16 mouse cellular contexts compared by ENCODE assay signal in the genomic region with DNA sequence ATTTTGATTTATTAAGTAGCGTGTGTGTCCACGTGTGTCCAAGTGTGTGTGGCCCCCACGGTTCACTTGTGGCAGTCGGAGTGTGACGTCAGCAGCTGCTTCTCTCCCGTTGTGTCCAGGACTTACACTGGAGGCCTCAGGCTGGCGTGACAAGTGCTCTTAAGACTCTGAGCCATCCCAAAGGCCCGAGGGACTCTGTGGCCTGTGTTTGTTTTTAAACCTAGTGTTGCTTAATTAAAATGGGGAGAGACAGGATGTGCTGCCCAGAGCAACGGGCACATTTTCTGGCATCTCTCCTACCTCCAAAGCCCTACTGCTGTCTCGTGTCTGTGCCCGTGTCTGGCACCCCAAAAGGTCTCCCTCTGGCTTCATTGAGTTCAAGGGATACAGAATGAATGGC. TPM values are rescaled to one million over a fixed set of nuclear protein-coding genes. Genes with fewer than 3 reads are reported as not detected.
DNase-seq lines count a peak whose midpoint lies in the region; ATAC-seq and TF ChIP-seq lines count a peak whose summit lies in the region.
"Had no signal": no experiment of that assay in that cellular context is flagged by ENCODE, and none has a peak within 500 bp of the region (broad histone marks: within the 10 kb centered on the region; RNA-seq: fewer than 3 reads in every experiment).

No protein-coding gene starts in this region.

- peak; percentile 47 for DNase-seq in gastrocnemius, adult 18-20 months (ENCODE audit: low spot score)
- no peak for DNase-seq in gastrocnemius, postnatal 36 days
- DNase-seq in liver, postnatal 0 days = no peak
- DNase-seq in liver = no peak
- DNase-seq in adipocyte (ENCODE audit: low spot score) = peak; percentile 61
- DNase-seq: cerebellum, postnatal 10 days; left cerebral cortex, postnatal 4 days; lung, postnatal 4 days had no signal

- ATAC-seq in liver, postnatal 0 days = peak; percentile 29
- no peak for ATAC-seq in intestine, embryonic 15.5 days
- ATAC-seq in hindbrain, embryonic 12.5 days (ENCODE audit: low FRiP score) = no peak
- ATAC-seq: forebrain, embryonic 16.5 days had no signal

- no peak for TF ChIP-seq CTCF in liver, postnatal 0 days (IDR thresholded peaks at IDR 0.05; ENCODE audit: low read depth)

- 75% methylated on average over 11 of the region's 11 CpGs for WGBS in liver, postnatal 0 days (ENCODE audit: insufficient replicate concordance)
- whole genome bisulfite sequencing in intestine, embryonic 15.5 days = 88% methylated on average over 11 of the region's 11 CpGs
- 87% methylated on average over 11 of the region's 11 CpGs for WGBS in hindbrain, embryonic 12.5 days

- H3K27ac ChIP-seq in liver, postnatal 0 days (ENCODE audit: low read depth) = peak overlapping the region; percentile 82
- 0 out of 2 replicates have a peak overlapping the region, but pooled peaks have one; percentile 15 for H3K27ac ChIP-seq in intestine, embryonic 15.5 days
- no peak overlapping the region for H3K27ac ChIP-seq in hindbrain, embryonic 12.5 days
- H3K27ac ChIP-seq: embryonic facial prominence, embryonic 10.5 days; hindbrain, embryonic 10.5 days; liver, embryonic 15.5 days; midbrain, embryonic 12.5 days had no signal

- no peak for TF ChIP-seq EP300 in liver, postnatal 0 days (IDR thresholded peaks at IDR 0.05; ENCODE audit: low read depth)

- no peaks in the 10 kb centered on the region for H3K9me3 ChIP-seq in liver, postnatal 0 days (ENCODE audit: low read length)
- H3K9me3 ChIP-seq in intestine, embryonic 15.5 days = no peaks in the 10 kb centered on the region
- H3K9me3 ChIP-seq in hindbrain, embryonic 12.5 days (replicated peaks) = no peaks in the 10 kb centered on the region
- H3K9me3 ChIP-seq: embryonic facial prominence, embryonic 10.5 days; hindbrain, embryonic 10.5 days; liver, embryonic 15.5 days had no signal

- peaks cover 14% of the 10 kb centered on the region for H3K4me1 ChIP-seq in liver, postnatal 0 days (ENCODE audit: insufficient read depth)
- 0 out of 2 replicates have a peak, but pooled peaks cover 5% of the 10 kb centered on the region for H3K4me1 ChIP-seq in intestine, embryonic 15.5 days (replicated peaks)
- no peaks in the 10 kb centered on the region for H3K4me1 ChIP-seq in hindbrain, embryonic 12.5 days
- H3K4me1 ChIP-seq: midbrain, embryonic 12.5 days had no signal

- H3K36me3 ChIP-seq in liver, postnatal 0 days (replicated peaks; ENCODE audit: insufficient read depth, low read length) = peaks cover 33% of the 10 kb centered on the region
- peaks cover 22% of the 10 kb centered on the region for H3K36me3 ChIP-seq in intestine, embryonic 15.5 days
- no peaks in the 10 kb centered on the region for H3K36me3 ChIP-seq in hindbrain, embryonic 12.5 days
- H3K36me3 ChIP-seq: midbrain, embryonic 12.5 days had no signal

- H3K4me2 ChIP-seq in liver, postnatal 0 days (ENCODE audit: low read depth, low read length) = no peak overlapping the region
- no peak overlapping the region for H3K4me2 ChIP-seq in intestine, embryonic 15.5 days (replicated peaks)
- H3K4me2 ChIP-seq in hindbrain, embryonic 12.5 days (replicated peaks) = no peak overlapping the region
- H3K4me2 ChIP-seq: liver, embryonic 15.5 days; midbrain, embryonic 12.5 days had no signal

- intact Hi-C loops in gastrocnemius, postnatal 36 days (cut with DNase I) = no loop called here

- no peak overlapping the region for H3K4me3 ChIP-seq in liver, postnatal 0 days (ENCODE audit: low read depth, low read length)
- no peak overlapping the region for H3K4me3 ChIP-seq in intestine, embryonic 15.5 days (replicated peaks)
- no peak overlapping the region for H3K4me3 ChIP-seq in hindbrain, embryonic 12.5 days
- H3K4me3 ChIP-seq: embryonic facial prominence, embryonic 10.5 days; erythroblast, embryonic 14.5 days; hindbrain, embryonic 10.5 days; liver, embryonic 15.5 days; midbrain, embryonic 12.5 days had no signal

- H3K27me3 ChIP-seq in liver, postnatal 0 days (ENCODE audit: insufficient read depth, low read length) = no peaks in the 10 kb centered on the region
- no peaks in the 10 kb centered on the region for H3K27me3 ChIP-seq in intestine, embryonic 15.5 days (replicated peaks)
- peaks cover 2% of the 10 kb centered on the region; the same call in 1 of the 2 replicates for H3K27me3 ChIP-seq in hindbrain, embryonic 12.5 days
- H3K27me3 ChIP-seq: liver, embryonic 15.5 days; midbrain, embryonic 12.5 days had no signal

- no peak overlapping the region for H3K9ac ChIP-seq in liver, postnatal 0 days (replicated peaks)
- no peak overlapping the region for H3K9ac ChIP-seq in intestine, embryonic 15.5 days
- H3K9ac ChIP-seq in hindbrain, embryonic 12.5 days = no peak overlapping the region
- H3K9ac ChIP-seq: liver, embryonic 15.5 days; midbrain, embryonic 12.5 days had no signal

RNA-seq across cellular contexts. Expression of a gene that starts 18.5 kb away (rescaled TPM):
- under 1 TPM; 0.59 to 0.78 TPM for total RNA-seq in gastrocnemius, adult 18-20 months (2021)
- total RNA-seq in gastrocnemius, postnatal 36 days (2021) = 1 to 10 TPM; 1.5 to 1.7 TPM
- 0.18 and 0.25 TPM in 2 replicates for polyA plus RNA-seq in liver, postnatal 0 days (2015; fragmentation: Nextera tagmentation; extraction: Ambion mirVana)
- 9.3 and 11.0 TPM in 2 replicates for polyA plus RNA-seq in intestine, embryonic 15.5 days (2015; fragmentation: Nextera tagmentation; extraction: Ambion mirVana)
- 31.5 and 39.5 TPM in 2 replicates for polyA plus RNA-seq in hindbrain, embryonic 12.5 days (2016; fragmentation: Nextera tagmentation; extraction: Ambion mirVana)
- polyA plus RNA-seq: erythroblast, embryonic 14.5 days had no signal

RNA-seq across cellular contexts. Expression of a gene that starts 20.2 kb away (rescaled TPM):
- total RNA-seq in gastrocnemius, adult 18-20 months (2021) = 10 to 100 TPM; 62.6 to 77.3 TPM
- total RNA-seq in gastrocnemius, postnatal 36 days (2021) = 10 to 100 TPM; 36.5 to 50.3 TPM
- 194 and 208 TPM in 2 replicates for polyA plus RNA-seq in liver, postnatal 0 days (2015; fragmentation: Nextera tagmentation; extraction: Ambion mirVana)
- polyA plus RNA-seq in intestine, embryonic 15.5 days (2015; fragmentation: Nextera tagmentation; extraction: Ambion mirVana) = 120 and 126 TPM in 2 replicates
- polyA plus RNA-seq in hindbrain, embryonic 12.5 days (2016; fragmentation: Nextera tagmentation; extraction: Ambion mirVana) = 17.6 and 18.8 TPM in 2 replicates

RNA-seq across cellular contexts. Expression of a gene that starts 20.5 kb away (rescaled TPM):
- not detected for total RNA-seq in gastrocnemius, adult 18-20 months (2021)
- not detected for total RNA-seq in gastrocnemius, postnatal 36 days (2021)
- polyA plus RNA-seq in liver, postnatal 0 days (2015; fragmentation: Nextera tagmentation; extraction: Ambion mirVana) = not detected in 2 replicates
- polyA plus RNA-seq in intestine, embryonic 15.5 days (2015; fragmentation: Nextera tagmentation; extraction: Ambion mirVana) = 16.1 and 40.7 TPM in 2 replicates
- polyA plus RNA-seq in hindbrain, embryonic 12.5 days (2016; fragmentation: Nextera tagmentation; extraction: Ambion mirVana) = 0.33 and 0.37 TPM in 2 replicates
- polyA plus RNA-seq: embryonic facial prominence, embryonic 10.5 days; erythroblast, embryonic 14.5 days; hindbrain, embryonic 10.5 days had no signal

RNA-seq across cellular contexts. Expression of a gene that starts 33.3 kb away (rescaled TPM):
- total RNA-seq in gastrocnemius, adult 18-20 months (2021) = 10 to 100 TPM; 26.0 to 26.2 TPM
- 10 to 100 TPM; 17.2 to 20.3 TPM for total RNA-seq in gastrocnemius, postnatal 36 days (2021)
- polyA plus RNA-seq in liver, postnatal 0 days (2015; fragmentation: Nextera tagmentation; extraction: Ambion mirVana) = 43.5 and 46.2 TPM in 2 replicates
- polyA plus RNA-seq in intestine, embryonic 15.5 days (2015; fragmentation: Nextera tagmentation; extraction: Ambion mirVana) = 51.1 and 61.9 TPM in 2 replicates
- 65.1 and 71.5 TPM in 2 replicates for polyA plus RNA-seq in hindbrain, embryonic 12.5 days (2016; fragmentation: Nextera tagmentation; extraction: Ambion mirVana)

RNA-seq across cellular contexts. Expression of a gene that starts 34.6 kb away (rescaled TPM):
- total RNA-seq in gastrocnemius, adult 18-20 months (2021) = under 1 TPM in 1 of 2 experiments, not detected in 1; 0.73 TPM
- 1 to 10 TPM in 1 of 2 experiments, not detected in 1; 1.1 TPM for total RNA-seq in gastrocnemius, postnatal 36 days (2021)
- polyA plus RNA-seq in liver, postnatal 0 days (2015; fragmentation: Nextera tagmentation; extraction: Ambion mirVana) = 59.4 and 63.6 TPM in 2 replicates
- 2.1 and 2.8 TPM in 2 replicates for polyA plus RNA-seq in intestine, embryonic 15.5 days (2015; fragmentation: Nextera tagmentation; extraction: Ambion mirVana)
- polyA plus RNA-seq in hindbrain, embryonic 12.5 days (2016; fragmentation: Nextera tagmentation; extraction: Ambion mirVana) = 1.2 and 2.0 TPM in 2 replicates
- polyA plus RNA-seq: erythroblast, embryonic 14.5 days; forebrain, embryonic 16.5 days; hindbrain, embryonic 10.5 days; midbrain, embryonic 12.5 days had no signal

Comparison
In these comparisons a context has a peak if more than half of its experiments do, and no peak if none do; other contexts are left out.
1. DNase-seq: peak in gastrocnemius, adult 18-20 months (single experiment) and adipocyte (single experiment); none in gastrocnemius, postnatal 36 days (0 of 2), liver, postnatal 0 days (single experiment) and liver (single experiment).
2. RNA of a gene that starts 20.5 kb away (polyA plus RNA-seq): 16.1 to 40.7 TPM in intestine, embryonic 15.5 days; 0.33 to 0.37 TPM in hindbrain, embryonic 12.5 days and not detected in liver, postnatal 0 days; every median in the first group is over 10 times any median in the second.